Mouse (Mus musculus): ENCODE measurements around the gene Macrod2.

Macrod2 gene

DNA sequence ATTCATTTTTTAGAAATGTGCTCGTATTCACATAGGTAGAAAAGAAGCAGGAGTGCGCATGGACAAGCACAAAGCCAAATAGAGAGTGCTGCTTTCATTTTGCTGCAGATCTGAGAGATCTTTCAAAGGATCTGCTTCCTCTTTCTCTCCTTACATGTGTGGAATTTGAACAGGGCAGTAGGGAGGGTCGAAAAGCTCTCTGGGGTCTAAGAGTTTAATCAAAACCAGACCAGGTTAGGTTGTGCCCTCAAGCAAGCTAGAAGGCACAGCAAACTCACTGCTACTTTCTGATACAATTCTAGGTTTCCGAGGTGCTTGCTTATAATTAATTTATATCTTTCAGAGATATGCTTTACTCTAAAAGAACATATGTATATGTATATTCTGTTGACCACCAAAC is 1196.2 kb downstream of the Macrod2 start:
- in situ Hi-C loops (cut with MboI, MseI) = no loop called here

DNA sequence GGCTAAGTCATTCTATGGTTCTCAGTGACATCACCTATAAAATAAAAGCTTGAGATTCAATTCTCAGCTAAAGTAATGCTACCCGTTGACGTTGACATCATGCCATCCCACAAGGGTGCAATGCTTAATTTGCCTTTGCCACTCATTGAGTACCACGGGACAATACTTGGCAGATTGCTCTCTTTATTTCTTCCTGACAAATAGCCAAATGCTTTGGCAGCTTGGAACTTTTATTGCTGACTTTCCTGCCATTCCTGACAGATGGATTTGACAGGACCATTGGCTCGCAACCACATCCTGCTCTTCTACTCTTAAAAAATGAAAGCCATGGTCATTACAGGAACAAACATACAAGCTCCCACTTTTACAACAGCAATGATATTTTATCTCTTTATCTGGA is 1199.7 kb downstream of the Macrod2 start:
- in situ Hi-C loops (cut with MboI, MseI) = no loop called here

- in situ Hi-C loops (cut with MboI, MseI) = no loop called here
Measured at GRCm38 (mm10) chr2:141617721-141618120, 1222.6 kb downstream of the Macrod2 start.

DNA sequence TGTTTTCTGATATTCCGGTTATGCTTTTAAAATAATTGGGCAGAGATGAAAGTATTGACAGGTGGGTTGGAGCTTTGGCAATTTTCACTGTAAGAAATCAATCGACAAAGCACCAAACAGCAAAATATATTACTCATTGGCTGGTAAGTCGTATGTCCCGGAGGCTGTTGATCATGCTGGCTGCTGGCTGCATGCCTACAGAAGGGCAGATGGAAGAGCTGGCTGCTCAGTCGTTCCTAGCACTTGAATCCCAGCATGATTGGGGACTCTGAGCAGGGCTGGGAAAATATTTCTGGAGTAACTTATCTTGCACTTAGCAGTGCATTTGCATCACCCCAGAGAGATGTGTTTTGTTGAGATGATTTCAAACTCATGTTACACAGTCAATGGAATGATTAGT is 1223.1 kb downstream of the Macrod2 start:
- in situ Hi-C loops (cut with MboI, MseI) = no loop called here

DNA sequence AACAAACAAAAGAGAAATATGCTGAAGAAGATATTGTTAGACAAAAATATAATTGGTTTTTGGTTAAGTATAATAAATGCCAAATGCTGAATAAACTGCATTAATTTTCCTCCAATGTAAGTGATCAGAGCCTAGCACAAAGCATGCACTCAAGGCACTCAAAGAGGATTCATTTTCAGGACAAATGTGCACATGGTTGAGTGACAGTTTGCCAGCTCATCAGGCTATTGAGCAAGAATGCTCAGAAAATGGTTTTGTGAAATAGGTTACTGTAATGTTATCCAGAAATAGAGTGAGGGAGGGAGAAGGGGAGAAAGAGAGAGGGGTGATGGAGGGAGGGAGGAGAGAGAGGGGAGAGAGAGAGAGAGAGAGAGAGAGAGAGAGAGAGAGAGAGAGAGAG is 1268.9 kb downstream of the Macrod2 start:
- in situ Hi-C loops (cut with MboI, MseI) = no loop called here

DNA sequence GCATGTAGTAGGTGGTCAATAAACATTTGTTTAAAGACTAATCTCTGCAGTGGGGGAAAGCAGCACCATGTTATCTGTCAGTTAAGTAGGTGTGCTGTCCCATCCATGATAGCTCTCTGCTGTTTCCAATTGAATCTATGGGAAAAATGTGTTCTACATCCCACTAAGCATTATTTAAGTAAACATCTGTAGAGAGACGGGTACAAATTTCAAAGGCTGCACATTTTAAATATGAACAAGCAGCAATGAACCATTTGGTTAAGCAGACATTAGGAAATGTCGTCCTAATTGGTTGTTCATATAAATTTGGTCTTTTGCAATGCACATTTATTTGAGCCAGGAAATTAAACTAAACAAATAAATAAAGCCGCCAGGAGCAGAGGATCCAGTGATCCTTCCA is 1277.7 kb downstream of the Macrod2 start:
- in situ Hi-C loops (cut with MboI, MseI) = no loop called here

DNA sequence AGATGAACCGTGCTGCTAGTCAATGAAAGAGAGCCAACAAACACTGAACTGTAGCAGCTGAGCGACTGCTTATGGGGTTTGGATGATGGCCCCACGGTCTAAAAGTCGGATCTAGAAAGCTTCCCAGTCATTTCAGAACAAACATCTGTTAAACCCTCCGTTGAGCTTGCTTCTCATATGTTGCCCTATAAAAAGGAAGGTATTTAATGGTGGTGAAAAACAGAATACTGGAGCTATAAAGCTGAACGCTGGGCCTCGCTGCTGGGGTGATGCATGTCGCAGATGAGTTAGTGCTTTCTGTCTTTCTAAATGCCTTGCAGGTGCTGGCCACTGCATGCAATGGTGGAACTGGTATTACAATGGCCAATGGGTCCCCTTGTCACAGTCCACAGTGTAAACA is 1278.3 kb downstream of the Macrod2 start:
- in situ Hi-C loops (cut with MboI, MseI) = no loop called here

DNA sequence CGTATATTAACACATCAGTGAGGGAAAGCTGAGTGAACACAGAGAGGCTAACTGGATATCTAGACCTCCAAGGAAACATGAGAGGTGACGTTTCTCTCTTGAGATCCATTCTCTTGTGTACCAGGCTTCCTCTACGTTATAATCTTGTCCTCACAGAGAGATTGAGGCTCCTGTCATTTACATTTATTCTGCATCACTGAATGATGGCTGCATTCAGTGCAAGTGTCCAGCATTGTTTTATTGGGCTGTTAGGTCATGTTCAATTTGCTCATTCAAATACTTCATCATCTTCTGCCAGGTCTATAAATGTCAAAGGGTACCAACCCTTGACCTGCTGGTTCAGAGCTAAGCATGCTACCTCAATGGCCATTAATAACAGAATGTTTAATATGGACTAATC is 1302.4 kb downstream of the Macrod2 start:
- in situ Hi-C loops (cut with MboI, MseI) = no loop called here

DNA sequence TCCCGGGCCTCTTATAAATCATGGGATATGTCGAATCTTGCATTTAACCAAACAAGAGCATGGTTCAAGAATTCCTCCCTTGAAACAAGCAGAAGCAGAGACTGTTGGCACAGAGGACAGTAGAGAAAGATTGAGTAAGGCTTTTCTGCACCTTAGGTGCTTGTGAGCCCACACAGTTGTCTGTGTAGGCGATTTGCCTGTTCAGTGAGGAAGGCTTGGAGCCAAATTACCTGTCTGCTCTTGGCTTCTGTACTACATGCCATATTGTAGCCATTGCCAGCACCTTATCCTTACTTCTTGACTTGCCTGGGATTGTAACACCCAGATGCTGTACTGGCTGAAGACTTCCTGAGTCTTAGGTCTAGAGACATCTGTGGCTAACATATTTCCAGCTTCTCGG is 1303.2 kb downstream of the Macrod2 start:
- in situ Hi-C loops (cut with MboI, MseI) = no loop called here

DNA sequence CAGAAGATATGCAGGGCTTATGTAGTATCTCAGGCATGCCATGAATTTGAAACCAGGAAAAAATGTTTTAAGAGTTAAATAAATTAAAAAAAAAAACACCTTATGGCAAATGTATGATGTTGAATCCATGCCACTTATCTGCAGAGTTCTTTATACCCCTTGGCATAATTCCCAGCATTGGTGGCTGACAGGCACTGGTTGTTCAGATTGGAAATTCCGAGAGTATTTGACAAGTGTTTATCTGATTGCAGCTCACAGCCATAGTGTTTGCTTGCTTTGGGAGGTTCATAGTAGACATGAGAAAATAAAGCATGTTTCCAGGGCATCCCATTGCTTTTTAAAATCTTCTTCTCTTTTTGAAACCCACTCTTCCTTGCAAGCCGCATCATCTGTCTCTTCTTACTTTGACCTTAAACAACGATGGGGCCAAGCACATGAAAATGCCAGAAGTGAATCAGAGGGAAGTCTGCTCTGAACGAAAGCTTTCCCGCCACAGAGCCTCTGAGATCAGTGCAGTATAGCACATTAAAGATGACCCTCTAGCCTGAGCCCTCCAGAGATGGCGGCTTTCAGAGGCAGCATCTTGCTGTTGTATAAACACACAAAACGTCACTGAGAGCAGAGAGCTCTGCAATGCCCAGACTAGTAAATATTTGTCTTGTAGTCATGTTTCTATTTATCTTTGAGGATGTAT is 1305.8 kb downstream of the Macrod2 start:
- in situ Hi-C loops (cut with MboI, MseI) = no loop called here

GRCm38 (mm10) chr2:141711785-141712184 is 1316.7 kb downstream of the Macrod2 start:
- in situ Hi-C loops (cut with MboI, MseI) = no loop called here

DNA sequence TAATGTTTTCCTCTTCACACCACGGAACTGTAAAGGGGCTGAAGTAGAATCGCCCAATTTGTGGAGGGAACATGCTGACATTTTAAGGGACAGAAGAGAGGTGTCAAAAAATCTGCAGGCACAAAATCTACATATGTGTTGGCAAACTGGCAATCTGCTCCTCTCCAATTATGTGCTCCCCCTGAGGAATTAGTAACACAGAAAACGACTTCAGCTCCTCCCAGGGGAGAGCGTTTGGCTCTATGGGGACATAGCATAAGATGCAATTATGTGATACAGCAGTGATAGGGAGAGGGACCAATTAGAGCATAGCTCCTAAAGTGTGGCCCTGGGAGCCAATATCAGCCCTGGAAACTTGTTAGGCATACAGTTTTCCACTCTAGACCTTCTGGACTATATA is 1317.2 kb downstream of the Macrod2 start:
- in situ Hi-C loops (cut with MboI, MseI) = no loop called here

DNA sequence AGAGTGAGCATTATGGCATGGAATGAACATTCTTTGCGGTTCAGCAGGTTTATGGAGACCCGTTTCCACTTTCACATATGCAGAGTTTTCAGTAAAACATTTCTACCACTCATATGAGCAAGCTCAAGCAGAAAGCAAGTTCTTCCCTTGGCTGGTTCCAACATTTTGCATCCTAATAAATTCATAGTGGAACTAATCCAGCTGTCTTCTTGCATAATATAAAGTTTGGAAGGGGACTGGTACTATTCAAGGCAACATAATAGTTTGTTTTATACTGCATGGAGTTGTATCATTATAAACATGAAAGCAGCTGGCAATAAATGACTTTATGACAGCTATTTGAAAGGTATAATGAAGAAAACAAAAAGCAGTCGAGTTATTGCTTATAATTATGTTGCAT is 1320.0 kb downstream of the Macrod2 start:
- in situ Hi-C loops (cut with MboI, MseI) = no loop called here

DNA sequence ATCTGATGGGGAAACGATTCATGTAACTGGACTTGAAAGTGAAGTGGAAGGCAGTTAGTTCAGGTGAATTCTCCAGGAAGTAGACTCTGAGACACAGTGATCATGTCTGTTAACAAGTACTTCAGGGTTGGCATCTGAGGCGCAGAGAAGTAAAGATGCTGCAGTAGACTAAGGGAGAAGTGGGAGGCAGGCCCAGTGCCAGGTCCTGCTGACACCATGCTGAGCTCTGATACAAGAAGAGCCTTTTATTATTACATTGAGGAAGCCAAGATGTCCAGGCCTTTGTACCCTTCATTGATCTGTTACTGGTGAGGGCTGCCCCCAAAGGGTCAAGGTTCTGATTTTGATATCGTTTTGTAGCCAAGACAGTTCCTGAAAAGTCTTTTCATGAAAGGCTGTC is 1327.4 kb downstream of the Macrod2 start:
- in situ Hi-C loops (cut with MboI, MseI) = no loop called here

DNA sequence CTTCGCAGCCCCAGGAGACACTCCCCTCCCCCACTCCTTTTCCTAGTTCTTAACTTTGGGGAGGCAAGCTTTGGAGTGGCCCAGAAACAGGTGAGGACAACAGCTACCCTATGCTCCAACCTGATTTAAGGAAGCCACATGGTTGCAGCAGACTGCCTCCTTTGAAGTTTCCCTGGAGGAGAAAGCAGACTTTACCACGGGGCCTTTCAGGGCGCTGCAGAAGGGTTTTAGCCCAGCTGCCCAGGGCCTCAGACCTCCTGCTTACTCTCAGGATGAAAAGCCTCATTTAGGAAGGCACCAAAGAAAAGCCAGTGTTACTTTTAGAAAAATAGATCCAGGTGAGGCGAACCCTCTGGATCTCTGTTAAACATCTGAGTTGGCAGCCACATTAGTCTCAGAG is 1333.9 kb downstream of the Macrod2 start:
- in situ Hi-C loops (cut with MboI, MseI) = no loop called here

DNA sequence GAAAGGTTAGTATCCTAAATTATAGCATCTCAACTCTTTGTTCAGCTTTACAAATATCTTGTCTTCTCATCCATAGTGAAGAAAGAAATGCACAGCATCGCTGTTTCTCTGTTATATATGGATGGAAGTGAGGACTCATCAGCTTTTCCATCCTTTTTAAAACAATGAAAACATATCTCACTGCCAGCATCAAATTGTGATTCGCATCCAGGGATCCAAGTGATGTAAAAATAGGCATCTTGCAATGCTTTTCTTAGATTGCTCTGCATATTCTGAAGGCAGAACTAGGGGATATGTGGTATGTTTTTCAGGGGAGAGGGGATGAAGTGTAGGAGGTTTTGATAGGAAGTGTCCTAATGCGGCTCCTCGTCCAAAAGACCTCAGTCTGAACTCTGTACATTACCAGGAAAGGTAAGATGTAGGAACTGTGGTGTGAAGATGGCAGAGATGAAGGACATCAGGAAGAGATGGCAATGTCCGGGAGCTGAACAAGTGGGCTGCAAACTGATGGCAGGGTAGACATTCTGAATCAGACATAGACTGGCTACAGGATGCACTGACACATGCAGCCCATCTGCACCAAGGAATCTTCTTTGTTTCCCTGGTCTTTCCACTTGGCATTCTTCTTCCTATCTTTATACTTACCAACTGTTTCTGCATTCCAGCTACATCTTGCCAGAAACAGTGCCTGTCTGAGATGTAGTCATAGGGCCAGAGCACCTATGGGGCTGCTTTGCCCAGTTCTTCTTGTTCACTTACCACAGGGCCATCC is 1341.8 kb downstream of the Macrod2 start:
- in situ Hi-C loops (cut with MboI, MseI) = no loop called here

DNA sequence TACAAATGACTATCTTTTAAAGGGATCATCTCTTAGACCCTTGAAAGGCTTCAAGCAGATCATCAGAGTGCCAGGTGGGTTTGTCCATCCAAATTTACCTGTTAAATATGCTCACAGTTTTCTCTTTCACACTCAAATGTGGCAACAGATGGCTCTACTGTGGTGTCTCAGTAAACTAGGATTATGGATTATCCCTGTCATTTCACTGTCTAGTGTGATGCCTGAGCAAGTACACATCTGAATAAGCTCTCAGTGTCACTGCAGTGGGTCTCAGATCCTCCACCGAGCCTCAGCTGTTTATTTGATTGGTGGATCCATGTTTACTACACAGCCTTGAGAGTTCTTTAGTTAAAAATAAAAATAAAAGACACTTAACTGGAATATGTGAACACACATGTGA is 1343.6 kb downstream of the Macrod2 start:
- in situ Hi-C loops (cut with MboI, MseI) = no loop called here

DNA sequence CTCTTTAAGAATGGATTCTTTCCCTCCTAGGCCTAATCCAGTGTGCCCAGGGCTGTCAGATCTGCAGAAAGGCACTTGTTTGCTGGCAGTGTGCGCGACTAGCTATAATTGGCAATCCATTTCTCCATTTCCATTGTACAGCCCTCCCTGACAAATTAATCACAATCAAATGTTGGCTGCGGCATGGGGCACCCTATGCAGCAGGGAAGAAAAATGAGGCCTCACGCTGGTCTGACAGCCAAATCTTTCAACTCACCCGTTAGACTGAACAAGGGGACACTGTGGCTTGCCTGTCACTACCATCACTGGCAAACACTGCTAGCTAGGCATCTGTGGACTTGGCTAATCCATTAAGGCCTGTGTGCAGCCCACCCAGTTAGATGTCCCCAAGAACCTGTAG is 1345.2 kb downstream of the Macrod2 start:
- in situ Hi-C loops (cut with MboI, MseI) = no loop called here

- in situ Hi-C loops (cut with MboI, MseI) = loop anchor here in 1 of 2 experiments (10.0 kb wide), 1 partner anchor 795 kb away; no protein-coding TSS in a partner anchor
Measured at GRCm38 (mm10) chr2:141800236-141800635, 1405.1 kb downstream of the Macrod2 start.

GRCm38 (mm10) chr2:141800909-141801308 is 1405.8 kb downstream of the Macrod2 start:
- in situ Hi-C loops (cut with MboI, MseI) = loop anchor here in 1 of 2 experiments (10.0 kb wide), 1 partner anchor 794 kb away; no protein-coding TSS in a partner anchor

- in situ Hi-C loops (cut with MboI, MseI) = no loop called here
Measured at GRCm38 (mm10) chr2:141816266-141816665, 1421.2 kb downstream of the Macrod2 start.

DNA sequence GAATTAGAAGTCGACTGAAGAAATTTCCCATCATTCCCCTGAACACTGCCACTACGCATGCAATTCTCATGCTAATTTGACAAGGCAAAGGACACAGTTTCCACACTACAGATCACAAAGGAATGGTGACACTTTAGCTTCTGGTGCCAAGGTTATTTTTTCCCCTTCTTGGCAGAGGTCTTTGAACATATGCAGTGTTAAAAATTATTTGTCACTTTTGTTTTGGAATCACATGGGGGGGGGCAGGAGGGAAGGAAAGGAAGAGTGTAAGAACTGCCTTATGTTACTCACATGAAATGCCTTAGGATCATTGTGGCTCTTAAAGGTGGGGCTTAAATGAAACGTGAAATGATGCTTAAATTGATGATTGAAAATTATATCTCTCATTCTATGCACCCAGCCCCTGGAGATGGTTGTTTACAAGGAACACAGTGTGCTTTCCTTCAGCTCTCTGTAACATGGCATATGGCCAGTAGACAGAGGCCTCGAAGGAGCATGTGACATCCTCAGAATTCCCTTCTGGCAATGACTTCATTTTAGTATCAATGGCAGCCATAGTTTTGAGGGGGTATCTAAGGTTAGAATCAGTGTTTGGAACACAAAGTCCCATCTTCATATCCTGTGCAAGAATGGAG is 1422.6 kb downstream of the Macrod2 start:
- in situ Hi-C loops (cut with MboI, MseI) = no loop called here

- in situ Hi-C loops (cut with MboI, MseI) = no loop called here
Measured at GRCm38 (mm10) chr2:141820795-141821194, 1425.7 kb downstream of the Macrod2 start.
